Mouse (Mus musculus): ENCODE measurements at regions not wholly inside any gene's neighbourhood (a gene's known extent, or its start where the extent isn't known, plus 50 kb on each side); places are given as distances from the start of the nearest gene placed in this dataset.
"Not testable (repeated sequence)": the region's sequence is repeated elsewhere in the genome, so short reads cannot be mapped to it uniquely, and the experiment has no call there.

DNA sequence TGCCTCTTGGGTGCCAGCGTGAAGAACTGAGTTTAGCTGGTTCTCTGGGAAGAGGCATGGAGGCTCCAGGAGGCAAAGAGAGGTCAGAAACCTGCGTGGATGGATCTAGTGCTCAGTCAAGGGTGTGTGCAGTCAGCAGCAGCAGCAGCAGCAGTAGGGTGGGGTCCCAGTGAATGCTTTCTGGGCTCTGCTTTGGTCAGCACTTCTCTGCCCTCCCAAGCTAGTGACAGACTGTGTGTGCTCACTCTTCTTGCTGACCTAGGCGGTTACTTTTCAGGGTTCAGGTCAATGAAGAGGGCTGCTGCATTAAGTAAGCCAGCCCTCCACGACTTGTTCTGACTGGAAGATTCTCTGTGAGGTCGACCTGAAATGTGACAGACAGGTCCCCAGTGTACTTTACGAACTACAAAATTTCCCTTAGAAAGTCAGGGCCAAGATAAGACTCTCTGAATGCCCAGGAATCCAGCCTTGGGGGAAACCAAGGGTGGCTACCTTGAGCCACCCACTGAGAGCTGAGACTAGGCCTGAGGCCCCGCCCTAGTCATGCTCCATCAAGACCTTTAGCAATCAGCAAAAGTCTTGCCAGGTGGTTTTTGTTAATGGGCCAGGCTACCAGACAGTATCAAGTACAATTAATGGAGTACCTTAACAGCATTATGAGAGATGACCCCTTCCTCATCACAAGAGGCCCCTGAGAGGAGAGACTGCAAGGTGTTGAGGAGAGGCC, 114.9 kb upstream of the Lemd2 start:
- no peak for DNase-seq (ENCODE audit: low read depth, low spot score)

DNA sequence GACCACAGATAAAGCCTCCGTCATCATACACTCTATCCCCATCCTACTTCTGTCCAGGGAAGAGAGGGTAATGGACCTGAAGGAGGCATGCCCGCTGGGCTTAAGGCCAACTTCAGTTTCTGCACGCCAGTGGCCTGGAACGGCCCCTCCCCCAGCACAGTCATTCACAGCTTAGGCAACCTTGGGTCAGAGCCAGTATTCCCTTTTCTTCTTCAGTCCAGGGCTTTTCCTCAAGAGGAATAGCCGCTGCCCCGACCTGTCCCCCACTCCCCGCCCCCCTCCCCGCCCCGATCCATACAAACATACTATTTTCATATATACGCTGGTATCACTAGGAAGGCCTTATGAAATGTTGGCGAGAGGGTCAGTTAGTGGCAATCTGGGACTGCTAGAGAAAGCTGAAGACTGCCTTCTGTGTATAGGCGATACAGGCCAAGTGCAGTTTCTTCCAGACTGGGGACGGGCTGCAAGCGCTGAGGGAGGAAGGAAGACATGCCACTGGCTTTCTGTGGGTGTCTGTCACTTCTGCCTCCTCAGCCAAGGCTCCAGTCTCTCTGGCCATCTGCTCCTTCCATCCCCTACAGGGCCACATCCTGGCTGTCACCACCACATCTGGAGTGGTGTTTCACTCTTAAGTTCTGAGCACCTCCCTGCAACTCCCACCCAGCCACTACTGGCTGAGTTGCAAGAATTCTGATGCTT, 113.5 kb upstream of the Lemd2 start:
- no peak for DNase-seq (ENCODE audit: low read depth, low spot score)

DNA sequence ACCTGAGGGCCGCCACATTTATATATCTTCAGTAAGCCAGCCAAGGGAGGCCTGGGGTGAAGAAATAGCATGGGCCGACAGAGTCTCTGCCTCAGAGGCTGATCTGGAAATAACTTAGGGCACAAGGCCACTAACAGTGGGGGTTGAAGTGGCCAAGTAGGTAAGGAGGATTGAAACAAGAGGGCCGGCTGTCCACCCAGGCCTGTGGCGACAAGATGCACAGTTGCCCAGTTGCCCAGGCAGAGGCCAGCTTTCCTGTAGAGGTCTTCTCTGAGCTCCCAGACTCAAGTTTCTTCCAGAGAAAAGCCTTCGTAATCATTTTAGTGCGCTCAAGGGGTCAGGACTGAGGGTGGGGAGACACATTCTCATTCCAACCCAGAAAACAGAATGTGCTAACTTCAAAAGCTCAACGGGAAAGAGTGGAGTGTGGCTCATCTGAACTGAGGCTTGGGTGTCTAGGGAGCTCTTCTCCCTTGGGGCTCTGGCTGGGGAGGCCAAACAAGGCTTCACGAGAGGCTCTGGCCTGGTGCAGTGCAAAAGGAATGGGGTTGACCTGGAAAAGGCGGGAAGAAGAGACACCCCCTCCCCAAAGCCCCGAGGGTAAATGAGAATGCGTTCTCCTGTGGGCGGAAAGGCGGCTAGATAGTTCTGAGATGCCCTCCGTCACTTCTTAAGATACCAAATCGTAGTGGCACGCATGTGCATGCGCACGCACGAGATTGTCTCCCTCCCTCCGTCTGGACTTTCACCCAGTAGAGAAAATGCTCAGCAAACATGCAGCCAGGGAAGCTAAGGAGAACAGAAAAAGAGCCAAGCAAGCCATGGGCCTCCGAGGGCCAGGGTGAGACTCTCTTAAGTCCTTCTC, 112.7 kb upstream of the Lemd2 start:
- DNase-seq (ENCODE audit: low read depth, low spot score), result no peak

DNA sequence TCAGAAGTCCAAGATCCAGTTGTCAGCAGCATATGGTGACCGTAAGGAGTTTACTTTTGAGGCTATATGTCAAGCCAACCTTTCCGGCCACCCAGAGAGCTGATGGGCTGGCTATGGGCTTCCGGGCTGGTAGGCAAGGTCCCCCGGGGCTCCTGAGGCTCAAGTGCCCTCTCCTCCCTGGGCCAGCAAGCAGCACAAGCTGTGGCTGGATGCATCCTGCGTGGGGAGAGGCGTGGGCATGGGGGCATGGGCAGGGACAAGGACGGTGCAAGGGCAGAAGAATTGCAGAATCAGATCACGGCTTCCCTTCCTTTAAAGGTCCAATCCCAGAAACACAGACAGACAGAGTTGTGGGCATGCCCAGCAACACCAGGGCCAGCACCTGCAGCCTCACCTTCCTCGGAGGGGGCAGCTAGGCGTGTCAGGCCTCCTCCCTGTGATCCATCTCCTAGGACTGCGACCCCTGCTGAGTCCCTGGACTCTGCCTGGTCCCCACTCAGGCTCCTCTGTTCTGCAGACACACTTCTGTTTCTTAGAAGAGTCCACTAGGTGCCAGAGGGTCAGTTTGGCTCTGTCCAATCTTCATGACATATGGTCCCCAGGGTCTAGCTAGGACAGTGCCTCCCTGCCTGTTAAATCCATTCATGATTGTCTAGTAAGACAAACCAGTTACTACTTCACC, 111.8 kb upstream of the Lemd2 start:
- DNase-seq (ENCODE audit: low read depth, low spot score), result no peak

DNA sequence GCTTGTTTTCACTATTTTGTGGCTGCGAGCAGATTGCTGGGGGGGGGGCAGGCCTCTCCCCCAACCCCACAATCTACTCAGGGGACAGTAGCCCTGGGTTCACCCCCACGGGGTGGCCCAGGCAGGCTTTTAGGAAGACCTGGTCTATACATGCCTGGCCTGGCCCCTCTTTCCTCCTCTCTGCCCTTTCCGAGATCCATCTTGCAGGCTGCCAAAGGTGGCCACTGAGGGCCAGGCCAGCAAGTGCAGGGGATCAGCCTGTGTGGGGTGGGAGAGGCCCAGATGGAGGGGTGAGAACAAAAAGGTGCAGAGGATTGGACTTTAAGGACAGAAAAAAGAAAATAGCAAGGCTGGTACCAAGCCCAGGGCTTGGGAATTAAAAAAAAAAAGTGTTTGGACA, 111.2 kb upstream of the Lemd2 start:
- DNase-seq (ENCODE audit: low read depth, low spot score), result no peak

DNA sequence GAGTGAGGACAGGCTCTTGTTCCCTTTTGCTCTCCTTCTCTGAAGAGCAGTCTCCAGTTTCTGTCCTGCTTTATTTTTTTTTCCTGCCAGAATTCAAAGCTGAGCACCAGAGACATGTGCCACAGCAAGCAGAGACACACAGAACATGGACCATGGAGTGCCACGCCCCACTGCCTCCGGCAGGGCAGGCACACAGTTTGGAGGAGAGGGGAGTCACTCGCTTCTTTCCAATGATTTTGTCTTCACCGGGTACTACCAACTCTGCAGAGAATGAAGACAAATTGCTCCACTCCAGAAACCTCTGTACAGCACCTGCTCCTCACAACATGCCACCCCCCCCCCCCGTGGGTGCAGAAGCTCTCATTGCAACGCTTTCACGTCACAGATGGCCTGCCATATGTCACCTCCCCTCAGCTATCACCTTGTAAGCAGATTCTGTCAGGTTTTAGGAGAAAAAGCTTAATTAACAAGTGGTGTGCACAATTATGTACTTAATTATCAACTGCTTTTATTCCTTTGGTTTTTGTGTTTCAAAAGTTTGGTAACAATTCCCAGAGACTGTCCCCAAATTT, 110.6 kb upstream of the Lemd2 start:
- no peak for DNase-seq (ENCODE audit: low read depth, low spot score)

DNA sequence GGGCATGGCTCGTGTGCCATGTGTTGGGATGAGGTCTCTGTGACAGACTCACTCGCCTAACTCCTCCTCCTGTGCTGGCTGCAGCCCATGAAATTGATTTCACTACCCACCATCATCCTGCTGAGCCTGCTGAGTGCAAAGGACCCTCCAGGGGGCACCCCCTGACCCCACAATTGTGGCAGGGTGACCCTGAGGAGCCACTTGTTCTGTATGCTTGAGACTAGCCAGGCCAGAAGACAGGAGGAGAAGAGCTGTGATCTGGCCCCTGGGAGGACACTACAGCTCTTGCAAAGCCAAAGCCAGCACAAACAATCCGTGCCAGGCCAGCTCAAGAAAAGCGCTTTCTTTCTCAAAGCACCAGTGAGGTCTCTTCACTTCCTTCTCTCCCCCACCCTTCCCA, 104.7 kb upstream of the Lemd2 start:
- no peak for DNase-seq (ENCODE audit: low read depth, low spot score)

DNA sequence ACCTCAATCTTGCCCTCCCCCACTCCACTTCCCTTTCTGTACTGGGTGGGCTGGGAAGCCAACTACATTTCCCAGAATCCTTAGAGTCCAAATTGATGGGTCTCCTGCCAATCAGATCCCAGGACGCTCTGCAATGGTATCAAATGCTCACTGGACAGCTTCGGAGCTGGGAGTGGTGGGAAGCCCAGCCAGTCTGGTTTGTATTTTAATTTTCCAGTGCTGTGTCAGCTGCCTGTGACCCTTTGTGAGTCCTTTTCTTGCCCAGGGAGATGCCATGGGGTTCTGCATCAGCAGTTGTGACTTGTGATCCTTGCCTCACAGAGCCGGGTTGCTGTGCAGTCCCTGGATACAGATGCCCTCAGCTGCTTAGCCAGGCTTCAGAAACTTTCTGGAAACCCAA, 100.6 kb upstream of the Lemd2 start:
- DNase-seq (ENCODE audit: low read depth, low spot score), result no peak

DNA sequence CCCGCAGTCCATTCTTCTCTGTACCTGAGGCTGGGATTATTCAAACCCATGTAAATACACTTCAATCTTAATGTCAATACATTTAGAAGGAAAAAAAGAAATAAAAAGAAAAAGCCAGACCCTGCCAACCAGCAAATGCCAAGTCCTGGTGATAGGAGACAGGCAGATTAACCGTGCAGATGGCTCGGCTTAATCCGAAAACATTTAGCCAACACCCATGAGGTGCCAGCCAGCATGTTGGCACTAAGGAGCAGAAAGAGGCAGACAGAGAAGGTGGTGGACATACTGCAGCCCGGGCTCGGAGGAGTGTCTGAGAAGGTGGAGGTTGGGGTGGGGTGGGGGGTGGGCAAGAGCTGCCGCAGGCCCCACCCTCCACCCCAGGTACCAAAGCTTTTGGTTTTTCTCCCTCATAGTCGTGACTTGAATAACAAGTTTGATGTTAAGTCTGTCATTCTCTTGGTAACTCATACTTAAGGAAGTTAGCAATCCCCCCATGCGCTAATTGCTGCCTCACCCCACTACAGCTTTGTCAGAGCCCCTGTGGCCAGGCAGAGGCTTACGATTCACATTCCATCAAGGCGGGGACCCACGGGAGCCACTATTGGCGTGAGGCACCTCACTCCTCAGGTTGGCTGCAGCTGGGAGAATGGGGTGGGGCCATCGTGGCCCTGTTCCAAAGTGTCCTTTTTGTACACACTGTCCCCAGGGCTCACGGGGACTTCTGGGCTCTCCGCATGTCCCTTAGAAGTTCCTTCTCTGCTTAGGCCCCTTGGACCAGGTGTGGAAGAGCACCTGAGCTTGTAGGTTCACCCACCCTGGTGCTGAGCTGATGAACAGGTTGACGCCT, 99.6 kb upstream of the Lemd2 start:
- DNase-seq (ENCODE audit: low read depth, low spot score), result no peak

DNA sequence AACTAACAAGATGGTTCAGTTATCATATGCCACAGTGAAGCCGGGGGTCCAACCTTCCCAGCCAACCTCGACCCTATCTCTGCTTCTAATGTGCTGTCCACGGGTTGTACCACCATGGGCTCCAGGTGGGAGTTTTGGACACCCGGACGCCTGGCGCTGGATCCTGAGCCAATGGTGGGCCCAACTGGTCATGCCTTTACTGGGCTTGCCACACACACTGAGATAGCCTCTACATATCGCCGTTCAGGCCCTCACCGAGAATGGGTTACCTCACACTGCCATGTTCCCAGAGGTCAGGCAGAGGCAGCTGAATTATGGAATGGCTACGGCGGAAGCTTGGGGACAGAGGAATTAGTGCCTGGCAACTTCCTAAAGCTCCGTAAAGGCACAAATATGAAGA, 98.8 kb upstream of the Lemd2 start:
- DNase-seq (ENCODE audit: low read depth, low spot score), result no peak

DNA sequence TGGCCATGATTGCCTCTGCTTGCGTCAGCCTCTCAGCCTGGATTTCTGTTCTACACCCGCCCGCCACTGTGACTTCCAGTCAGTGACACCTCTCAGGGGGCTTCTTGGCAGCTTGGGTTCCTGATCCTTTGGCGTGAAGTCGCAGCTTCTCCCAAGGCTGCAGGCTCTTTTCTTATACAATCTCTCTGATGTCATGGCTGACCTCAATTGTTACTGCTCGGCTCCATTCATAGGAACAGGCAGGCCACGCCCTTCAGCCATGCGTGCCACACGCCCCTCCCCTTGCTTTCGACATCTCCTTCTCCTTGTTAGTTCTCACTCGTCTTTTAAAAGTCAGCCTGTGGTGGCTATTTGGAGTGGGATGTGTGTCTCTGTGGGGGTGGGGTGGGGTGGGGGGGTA, 97.1 kb upstream of the Lemd2 start:
- DNase-seq (ENCODE audit: low read depth, low spot score), result no peak

DNA sequence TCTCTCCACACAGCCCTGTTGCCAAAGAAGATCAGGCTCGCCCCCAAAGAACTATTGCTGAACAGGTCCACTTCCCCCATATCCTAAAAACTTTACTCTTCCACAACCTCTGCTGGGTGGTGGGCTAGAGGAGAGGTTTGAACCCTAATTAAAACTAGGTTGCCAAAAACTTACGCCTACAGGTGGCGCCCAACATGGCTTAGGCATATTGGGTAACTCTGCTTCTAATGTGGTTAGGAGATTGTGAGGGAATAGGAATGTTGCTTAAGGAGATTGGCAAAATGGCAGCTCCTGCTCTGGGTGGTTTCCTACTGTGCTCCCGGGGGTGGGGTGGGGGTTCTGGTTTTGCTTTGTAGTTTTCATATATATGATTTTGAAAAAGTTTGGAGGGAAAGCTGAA, 95.0 kb upstream of the Lemd2 start:
- no peak for DNase-seq (ENCODE audit: low read depth, low spot score)

DNA sequence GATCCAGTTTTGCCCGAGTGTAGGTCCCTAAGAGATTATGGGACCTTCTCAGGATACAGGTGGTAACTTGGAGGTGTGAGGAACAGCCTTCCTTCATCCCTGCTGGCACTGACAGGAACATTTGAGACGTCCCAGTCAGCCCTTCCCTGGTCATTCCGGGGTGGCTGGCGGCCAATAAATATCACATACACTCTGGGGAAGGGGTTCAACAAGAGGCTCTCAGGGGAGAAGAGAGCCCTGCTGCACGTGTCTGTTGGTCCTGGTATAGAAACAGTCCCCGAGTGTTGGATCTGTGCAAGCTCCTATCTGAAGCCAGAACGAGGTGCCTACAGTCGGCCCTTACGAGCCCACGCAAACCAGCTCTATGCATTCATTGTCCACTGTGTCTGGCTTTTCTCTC, 94.1 kb upstream of the Lemd2 start:
- no peak for DNase-seq (ENCODE audit: low read depth, low spot score)

DNA sequence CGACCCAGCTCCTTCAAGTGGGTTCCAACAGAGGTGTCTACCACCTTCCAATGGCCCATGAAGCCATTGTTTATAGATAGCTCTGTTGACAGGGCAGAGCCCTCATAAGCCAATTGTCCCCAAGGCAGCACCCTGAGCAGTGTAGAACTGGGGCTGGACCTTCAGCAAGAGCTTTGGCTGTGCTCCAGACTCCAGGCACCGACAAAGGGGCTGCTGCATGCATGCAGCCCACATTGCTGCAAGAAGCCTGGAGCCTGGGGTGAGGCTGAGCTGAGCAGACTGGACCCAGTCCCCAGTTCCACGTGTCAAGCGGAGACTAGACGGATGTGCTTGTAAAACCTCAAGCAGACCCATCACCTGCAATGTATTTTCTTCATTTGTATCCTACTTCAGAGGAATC, 91.9 kb upstream of the Lemd2 start:
- DNase-seq (ENCODE audit: low read depth, low spot score), result no peak

DNA sequence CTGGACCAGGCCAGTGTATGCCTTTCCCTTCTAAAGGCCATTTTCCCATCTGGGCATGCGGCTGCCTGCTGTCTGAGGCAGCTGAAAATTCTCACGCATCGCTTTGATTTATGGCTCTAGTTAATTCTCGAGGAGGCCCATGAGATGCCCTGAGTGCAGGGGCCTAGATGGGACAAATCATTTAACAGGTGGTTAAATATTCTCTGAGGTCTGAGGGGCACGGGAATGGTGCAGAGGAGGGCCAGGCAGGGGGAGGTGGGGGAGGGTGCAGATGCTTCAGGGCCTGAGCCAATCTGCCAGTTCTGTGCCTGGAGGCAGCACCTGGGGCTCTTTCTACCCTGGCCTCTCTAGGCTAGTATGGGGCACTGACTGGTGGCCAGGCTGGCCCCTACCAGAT, 89.9 kb upstream of the Lemd2 start:
- DNase-seq (ENCODE audit: low read depth, low spot score), result no peak

DNA sequence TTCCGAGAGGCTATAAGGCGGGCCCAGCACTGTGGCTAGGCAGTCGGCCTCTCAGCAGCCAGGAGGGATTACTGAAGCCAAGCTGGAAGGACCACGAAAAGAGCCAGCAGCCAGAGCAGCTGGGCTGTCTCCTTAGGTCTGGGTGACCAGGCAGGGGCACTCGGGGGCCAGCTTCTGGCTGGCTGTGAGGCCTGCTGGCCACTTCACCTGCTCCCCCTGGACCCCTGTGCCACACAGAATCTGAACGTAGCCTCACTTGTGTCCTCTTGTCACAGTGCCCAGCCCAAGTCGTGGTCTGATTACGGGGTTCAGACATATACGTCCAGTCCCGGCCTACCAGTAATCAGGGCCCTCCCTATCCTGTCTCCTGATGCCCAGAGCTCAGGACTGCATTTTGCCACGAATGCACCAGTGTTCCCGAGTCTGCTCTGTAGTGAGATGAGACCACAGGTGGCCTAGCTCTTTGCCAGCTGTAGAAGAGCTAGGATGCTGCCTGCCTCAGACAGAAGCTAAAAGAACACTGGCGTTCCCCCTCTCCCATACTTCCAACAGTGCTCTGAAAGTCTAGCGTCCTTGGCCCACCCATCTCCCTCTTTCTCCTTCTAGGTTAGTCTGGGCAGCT, 89.4 kb upstream of the Lemd2 start:
- no peak for DNase-seq (ENCODE audit: low read depth, low spot score)

DNA sequence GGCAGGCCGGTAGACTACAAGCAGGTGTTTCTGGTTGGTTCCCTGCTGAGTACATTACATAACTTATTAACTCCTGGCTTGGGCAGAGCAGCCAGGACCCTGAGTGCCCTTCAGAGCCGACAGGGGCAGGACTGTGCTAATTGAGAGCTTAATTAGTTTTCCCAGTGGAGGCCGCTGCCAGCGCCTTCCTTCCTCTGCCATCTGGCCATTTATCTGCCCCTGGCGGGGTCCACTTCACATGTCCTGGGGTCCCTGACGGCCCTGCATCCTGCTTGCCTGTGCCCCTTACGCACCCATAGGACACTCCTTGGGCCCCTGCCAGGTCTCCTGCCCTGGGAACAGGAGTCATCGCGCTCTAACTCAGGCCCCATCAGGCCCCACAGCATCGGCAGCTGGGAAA, 87.4 kb upstream of the Lemd2 start:
- DNase-seq (ENCODE audit: low read depth, low spot score), result no peak

DNA sequence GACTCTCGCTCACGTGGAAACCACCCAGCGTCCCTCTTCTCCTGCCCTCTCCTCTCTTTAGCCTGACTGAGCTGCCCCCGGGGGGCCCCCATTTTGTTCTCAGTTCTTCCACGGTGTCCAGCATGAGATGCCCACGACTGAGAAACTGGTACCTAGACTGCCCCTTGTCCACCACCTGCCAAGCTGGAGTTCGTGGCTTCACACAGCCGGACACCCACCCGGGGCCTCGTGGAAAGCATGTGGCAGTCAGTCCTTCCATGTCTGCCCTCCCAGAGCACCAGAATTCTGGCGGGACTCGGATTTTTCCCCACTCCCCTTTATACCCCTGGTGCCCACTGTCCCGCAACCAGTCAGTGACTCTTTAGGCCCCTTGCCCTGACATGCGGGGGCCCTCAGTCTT, 86.9 kb upstream of the Lemd2 start:
- DNase-seq (ENCODE audit: low read depth, low spot score), result no peak

DNA sequence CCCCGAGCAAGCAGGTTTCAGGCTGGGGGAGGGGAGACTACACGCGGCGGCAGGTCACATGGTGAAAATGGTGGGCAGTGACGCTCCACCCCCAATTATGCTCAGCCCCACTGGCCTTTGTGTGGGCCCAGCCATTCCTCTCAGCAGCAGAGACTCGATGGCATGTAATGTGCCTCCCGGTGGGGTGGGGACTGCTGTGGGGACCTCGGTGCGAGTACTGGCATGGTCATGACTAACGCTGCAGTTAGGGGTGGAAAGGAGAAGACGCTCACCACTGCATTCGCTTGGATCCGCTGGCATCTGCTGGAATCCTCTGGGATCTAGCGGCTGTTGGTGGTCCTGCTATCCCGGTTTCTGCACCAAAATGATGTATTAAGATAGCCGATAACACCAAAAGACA, 86.0 kb upstream of the Lemd2 start:
- DNase-seq (ENCODE audit: low read depth, low spot score), result no peak

DNA sequence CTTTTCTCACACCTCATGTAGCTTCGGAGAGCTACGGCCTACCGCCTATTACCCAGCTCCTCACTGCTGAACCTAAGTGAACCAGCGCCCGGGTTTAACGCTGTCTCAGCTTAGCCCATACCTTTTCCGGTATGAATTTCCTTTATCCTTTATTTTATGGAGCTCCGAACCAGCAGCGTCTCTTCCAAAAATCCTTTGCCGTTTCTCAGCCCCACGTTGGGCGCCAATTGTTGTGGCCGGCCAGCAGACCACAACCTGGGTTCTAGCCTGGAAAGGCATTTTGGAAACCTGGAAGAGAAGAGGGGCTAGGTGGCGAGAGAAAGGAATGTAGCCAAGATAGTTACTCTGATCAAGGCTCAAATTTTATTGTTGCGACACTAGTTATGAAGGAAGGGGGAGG, 85.5 kb upstream of the Lemd2 start:
- DNase-seq (ENCODE audit: low read depth, low spot score), result not testable (repeated sequence)

Data from retina, adult 2 months (tissue).